In the genomic region with DNA sequence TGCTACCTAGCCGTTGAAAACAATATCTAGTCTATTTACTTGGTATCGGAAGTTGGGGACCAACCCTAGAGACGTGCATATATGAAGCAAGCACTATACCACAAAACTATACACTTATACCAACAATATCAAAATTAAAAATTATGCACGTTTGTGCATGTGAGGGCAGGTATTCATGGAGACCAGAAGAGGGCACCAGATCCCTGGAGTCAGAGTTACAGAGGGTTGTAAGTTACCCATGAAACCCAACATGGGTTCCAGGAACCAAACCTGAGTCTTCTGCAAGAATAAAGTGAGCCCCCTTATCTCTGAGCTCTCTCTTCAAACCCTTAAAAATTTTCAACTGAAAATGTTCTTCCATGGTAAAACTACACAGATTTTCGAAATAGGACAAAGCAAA, we compare ENCODE assay signal across 12 mouse cellular contexts. TPM values are rescaled to one million over a fixed set of nuclear protein-coding genes. Genes with fewer than 3 reads are reported as not detected.
A peak's percentile ranks its signal among the peaks of the same experiment; 100 is the strongest.
DNase-seq lines count a peak whose midpoint lies in the region; ATAC-seq and TF ChIP-seq lines count a peak whose summit lies in the region.
"Had no signal": no experiment of that assay in that cellular context is flagged by ENCODE, and none has a peak within 500 bp of the region (broad histone marks: within the 10 kb centered on the region; RNA-seq: fewer than 3 reads in every experiment).

No protein-coding gene starts in this region.

- dilution Hi-C loops in CH12.LX (cut with MboI; ENCODE audit: extremely low pct_ligation_motif_present, extremely low pct_unique_long_range_greater_than_20kb, low sequenced_read_pairs) = no loop called here

- peaks cover 34% of the 10 kb centered on the region for H3K27me3 ChIP-seq in CH12.LX (replicated peaks)
- H3K27me3 ChIP-seq: limb, embryonic 15.5 days; Patski had no signal

- in situ Hi-C loops in CH12.LX (cut with MboI; ENCODE audit: low pct_ligation_motif_present, low pct_unique_long_range_greater_than_20kb, low sequenced_read_pairs) = no loop called here

- H3K4me2 ChIP-seq in CH12.LX (ENCODE audit: insufficient read depth, low read depth, poor library complexity, severe bottlenecking) = no peak overlapping the region
- H3K4me2 ChIP-seq: limb, embryonic 15.5 days had no signal

- no peaks in the 10 kb centered on the region for H3K9me3 ChIP-seq in CH12.LX (replicated peaks; ENCODE audit: low read length)
- H3K9me3 ChIP-seq: limb, embryonic 15.5 days had no signal

- H3K9ac ChIP-seq in CH12.LX (ENCODE audit: insufficient read depth, low read depth) = no peak overlapping the region
- H3K9ac ChIP-seq: limb, embryonic 15.5 days had no signal

- intact Hi-C loops in left cerebral cortex, adult 2 months (cut with DNase I) = no loop called here
- intact Hi-C loops in left cerebral cortex, postnatal 10 days (cut with DNase I) = no loop called here

- TF ChIP-seq POLR2A in CH12.LX (IDR thresholded peaks at IDR 0.05; ENCODE audit: low read depth, low read length) = no peak

- TF ChIP-seq RAD21 in CH12.LX (IDR thresholded peaks at IDR 0.05; ENCODE audit: low read depth, low read length) = peak; percentile 63

- H3K79me2 ChIP-seq in CH12.LX (replicated peaks; ENCODE audit: control insufficient read depth, extremely low read depth, insufficient read depth, poor library complexity, severe bottlenecking) = no peaks in the 10 kb centered on the region

- TF ChIP-seq CTCF in left cerebral cortex, adult 2 months (IDR thresholded peaks at IDR 0.05) = peak; percentile 41
- TF ChIP-seq CTCF in CH12.LX (conservative IDR thresholded peaks at IDR 0.05 in 1 of 2, IDR thresholded peaks at IDR 0.05 in 1 of 2; ENCODE audit: low read depth in 2 of 2, low read length in 2 of 2) = peak; percentile 9 to 56; a peak in 2 of 4 replicates

- no peak for DNase-seq in left cerebral cortex, adult 2 months (ENCODE audit: extremely low spot score in 1 of 2, low spot score in 2 of 2)
- no peak for DNase-seq in left cerebral cortex, postnatal 10 days (ENCODE audit: extremely low spot score in 1 of 2, low spot score in 2 of 2)
- DNase-seq in 416B (ENCODE audit: low read depth) (peak; percentile 69), CH12.LX (ENCODE audit: extremely low read depth) (peak; percentile 31)
- DNase-seq in cerebellum, postnatal 14 days = no peak
- no peak for DNase-seq in frontal cortex, postnatal 36 days (ENCODE audit: low spot score in 2 of 2)
- DNase-seq: right cerebral cortex, postnatal 25 days had no signal

- no peaks in the 10 kb centered on the region for H3K36me3 ChIP-seq in CH12.LX (replicated peaks in 1 of 2; ENCODE audit: control insufficient read depth in 1 of 2, insufficient read depth in 1 of 2, low read length in 1 of 2)
- H3K36me3 ChIP-seq: limb, embryonic 15.5 days had no signal

- ATAC-seq in common myeloid progenitor, adult 5-6 weeks (replicated peaks; ENCODE audit: low read depth, poor library complexity, severe bottlenecking) = peak; percentile 33; the same call in 1 of the 2 replicates
- ATAC-seq: forebrain, embryonic 16.5 days; Patski had no signal

- H3K27ac ChIP-seq in left cerebral cortex, adult 2 months = peak overlapping the region; percentile 72
- no peak overlapping the region for H3K27ac ChIP-seq in CH12.LX (ENCODE audit: insufficient read depth, low read depth)
- H3K27ac ChIP-seq: limb, embryonic 15.5 days; macrophage had no signal

- TF ChIP-seq EP300 in CH12.LX (IDR thresholded peaks at IDR 0.05; ENCODE audit: low read length) = no peak

- no peak overlapping the region for H3K4me3 ChIP-seq in left cerebral cortex, adult 2 months
- no peak overlapping the region for H3K4me3 ChIP-seq in CH12.LX (replicated peaks in 1 of 3; ENCODE audit: low read depth in 2 of 3, low read length in 2 of 3, poor library complexity in 1 of 3)
- H3K4me3 ChIP-seq: limb, embryonic 15.5 days had no signal

- no peaks in the 10 kb centered on the region for H3K4me1 ChIP-seq in CH12.LX (ENCODE audit: control insufficient read depth in 1 of 2, insufficient read depth in 2 of 2)

TF ChIP-seq in CH12.LX, 34 proteins besides CTCF, POLR2A, EP300 and RAD21:
- TF ChIP-seq CHD2 (IDR thresholded peaks at IDR 0.05; ENCODE audit: low read length) (no peak), BHLHE40 (IDR thresholded peaks at IDR 0.05; ENCODE audit: low read depth, low read length) (peak; percentile 42; the same call in 1 of the 2 replicates), SMC3 (IDR thresholded peaks at IDR 0.05; ENCODE audit: low read depth, low read length) (peak; percentile 30; the same call in 1 of the 2 replicates)

RNA-seq across cellular contexts. Expression of gene 2010300C02Rik, which starts 29.2 kb away (rescaled TPM):
- 100 to 1,000 TPM; 282 to 283 TPM for total RNA-seq in left cerebral cortex, adult 2 months (2021)
- total RNA-seq in left cerebral cortex, postnatal 10 days (2021) = 100 to 1,000 TPM; 106 to 122 TPM
- total RNA-seq in CH12.LX (2012; rRNA removed) (0.21 and 0.25 TPM in 2 replicates), CH12.LX (2014; rRNA removed) (0.08 TPM in 1 of 2 replicates, not detected in the other)
- 0.09 and 0.19 TPM in 2 replicates for polyA plus RNA-seq in CH12.LX (2012; ENCODE audit: insufficient read length, low read depth)
- not detected in 2 replicates for total RNA-seq in common myeloid progenitor, adult 5-6 weeks (2017)
- polyA plus RNA-seq: macrophage had no signal

Comparison
In these comparisons a context has a peak if more than half of its experiments do, and no peak if none do; other contexts are left out.
1. DNase-seq: peak in 416B (single experiment) and CH12.LX (single experiment); none in left cerebral cortex, adult 2 months (0 of 2), left cerebral cortex, postnatal 10 days (0 of 2), cerebellum, postnatal 14 days (0 of 2) and frontal cortex, postnatal 36 days (0 of 2).
2. RNA of gene 2010300C02Rik, which starts 29.2 kb away (total RNA-seq): 282 to 283 TPM in left cerebral cortex, adult 2 months and 106 to 122 TPM in left cerebral cortex, postnatal 10 days; 0.08 to 0.25 TPM in CH12.LX and not detected in common myeloid progenitor, adult 5-6 weeks; every median in the first group is over 10 times any median in the second.